ENCODE assay signal across 12 mouse cellular contexts in genomic region chr4:141420192-141420829, GRCm38 (mm10). TPM values are rescaled to one million over a fixed set of nuclear protein-coding genes. Genes with fewer than 3 reads are reported as not detected.
A peak's percentile ranks its signal among the peaks of the same experiment; 100 is the strongest.
DNase-seq lines count a peak whose midpoint lies in the region; ATAC-seq and TF ChIP-seq lines count a peak whose summit lies in the region.
"Had no signal": no experiment of that assay in that cellular context is flagged by ENCODE, and none has a peak within 500 bp of the region (broad histone marks: within the 10 kb centered on the region; RNA-seq: fewer than 3 reads in every experiment).

TSS of gene Hspb7 (plus strand) at chr4:141420779.

- TF ChIP-seq EP300 in heart, adult 2 months (IDR thresholded peaks at IDR 0.05; ENCODE audit: insufficient read depth, low read depth, low read length): no peak
- TF ChIP-seq EP300 in stomach, postnatal 0 days (optimal IDR thresholded peaks at IDR 0.05): no peak

- TF ChIP-seq CTCF in heart, adult 2 months (IDR thresholded peaks at IDR 0.05): no peak
- no peak for TF ChIP-seq CTCF in stomach, postnatal 0 days (IDR thresholded peaks at IDR 0.05; ENCODE audit: low read depth)
- no peak for TF ChIP-seq CTCF in layer of hippocampus, adult 2 months (conservative IDR thresholded peaks at IDR 0.05)

- peak within 1 kb of the TSS; percentile 43 for H3K4me2 ChIP-seq in intestine, embryonic 14.5 days (ENCODE audit: low read length)
- peak within 1 kb of the TSS; percentile 55 for H3K4me2 ChIP-seq in stomach, postnatal 0 days (replicated peaks; ENCODE audit: low read depth)
- H3K4me2 ChIP-seq: hindbrain, embryonic 13.5 days; liver, embryonic 15.5 days had no signal

- no peaks in the 10 kb centered on the region for H3K27me3 ChIP-seq in heart, adult 2 months (ENCODE audit: control insufficient read depth, insufficient read depth, low read length)
- H3K27me3 ChIP-seq in intestine, embryonic 14.5 days (replicated peaks; ENCODE audit: control insufficient read depth, insufficient read depth, low read length): no peaks in the 10 kb centered on the region
- no peaks in the 10 kb centered on the region for H3K27me3 ChIP-seq in stomach, postnatal 0 days (ENCODE audit: control insufficient read depth, insufficient read depth, low read length)

- no peaks in the 10 kb centered on the region for H3K36me3 ChIP-seq in heart, adult 2 months (ENCODE audit: control insufficient read depth, insufficient read depth, low read length)
- no peaks in the 10 kb centered on the region for H3K36me3 ChIP-seq in intestine, embryonic 14.5 days (ENCODE audit: control insufficient read depth, insufficient read depth, low read length)
- H3K36me3 ChIP-seq in stomach, postnatal 0 days (ENCODE audit: control insufficient read depth, insufficient read depth, low read length): no peaks in the 10 kb centered on the region
- H3K36me3 ChIP-seq: hindbrain, embryonic 13.5 days; liver, embryonic 15.5 days had no signal

- WGBS in heart, adult 2 months: 45% methylated on average over 9 of the region's 9 CpGs
- WGBS in intestine, embryonic 14.5 days: 54% methylated on average over 9 of the region's 9 CpGs
- WGBS in stomach, postnatal 0 days: 51% methylated on average over 9 of the region's 9 CpGs

- H3K9me3 ChIP-seq in intestine, embryonic 14.5 days (ENCODE audit: control insufficient read depth, low read length): no peaks in the 10 kb centered on the region
- no peaks in the 10 kb centered on the region for H3K9me3 ChIP-seq in stomach, postnatal 0 days (ENCODE audit: control insufficient read depth, low read length)
- H3K9me3 ChIP-seq: hindbrain, embryonic 13.5 days; liver, embryonic 15.5 days had no signal

- no peaks in the 10 kb centered on the region for H3K79me2 ChIP-seq in heart, adult 2 months (replicated peaks; ENCODE audit: control insufficient read depth, insufficient read depth, low read length)

- no peak for DNase-seq in heart, adult 2 months
- DNase-seq in heart, adult 11 months: no peak
- no peak for DNase-seq in urinary bladder, adult 2 months (ENCODE audit: low spot score)
- DNase-seq in urinary bladder, postnatal 4 days (ENCODE audit: low spot score in 2 of 2): no peak
- DNase-seq in intestine, embryonic 14.5 days (ENCODE audit: low spot score): no peak
- DNase-seq in stomach, postnatal 0 days (ENCODE audit: low spot score): no peak
- no peak for DNase-seq in layer of hippocampus, adult 2 months (ENCODE audit: low spot score in 2 of 2)
- DNase-seq: cerebellum, adult 18-20 months; layer of hippocampus, adult 9-11 months had no signal

- intact Hi-C loops in heart, adult 2 months (cut with DNase I): no loop called here

- peak within 1 kb of the TSS; percentile 96 for H3K27ac ChIP-seq in heart, adult 2 months
- peak within 1 kb of the TSS; percentile 48 for H3K27ac ChIP-seq in intestine, embryonic 14.5 days (ENCODE audit: low read depth)
- peak within 1 kb of the TSS; percentile 74 for H3K27ac ChIP-seq in stomach, postnatal 0 days (replicated peaks)
- no peak within 1 kb of the TSS for H3K27ac ChIP-seq in layer of hippocampus, adult 2 months
- H3K27ac ChIP-seq: hindbrain, embryonic 13.5 days; liver, embryonic 15.5 days had no signal

- TF ChIP-seq POLR2A in heart, adult 2 months (IDR thresholded peaks at IDR 0.05; ENCODE audit: insufficient read depth, low read depth, low read length): no peak

- ATAC-seq in intestine, embryonic 14.5 days (replicated peaks; ENCODE audit: low FRiP score, low TSS enrichment, low read depth): no peak
- no peak for ATAC-seq in stomach, postnatal 0 days (ENCODE audit: low FRiP score, low TSS enrichment)
- no peak for ATAC-seq in frontal cortex, adult (ENCODE audit: low TSS enrichment)

- peak within 1 kb of the TSS; percentile 59 for H3K4me3 ChIP-seq in heart, adult 2 months
- H3K4me3 ChIP-seq in intestine, embryonic 14.5 days (ENCODE audit: low read depth, low read length): no peak within 1 kb of the TSS
- H3K4me3 ChIP-seq in stomach, postnatal 0 days (ENCODE audit: low read depth, low read length): peak within 1 kb of the TSS; percentile 27
- no peak within 1 kb of the TSS for H3K4me3 ChIP-seq in layer of hippocampus, adult 2 months
- H3K4me3 ChIP-seq: hindbrain, embryonic 13.5 days; liver, embryonic 15.5 days had no signal

- no peaks in the 10 kb centered on the region; the same call in 1 of the 2 replicates for H3K4me1 ChIP-seq in heart, adult 2 months (ENCODE audit: control insufficient read depth, insufficient read depth, low read length)
- peaks cover 15% of the 10 kb centered on the region for H3K4me1 ChIP-seq in intestine, embryonic 14.5 days (replicated peaks; ENCODE audit: control insufficient read depth, insufficient read depth, low read length)
- H3K4me1 ChIP-seq in stomach, postnatal 0 days (replicated peaks; ENCODE audit: control insufficient read depth, insufficient read depth): 0 out of 2 replicates have a peak, but pooled peaks cover 4% of the 10 kb centered on the region

- peak within 1 kb of the TSS; percentile 85 for H3K9ac ChIP-seq in heart, adult 2 months (ENCODE audit: low read depth, low read length)
- H3K9ac ChIP-seq in intestine, embryonic 14.5 days (ENCODE audit: low read length): peak within 1 kb of the TSS; percentile 17
- peak within 1 kb of the TSS; percentile 69 for H3K9ac ChIP-seq in stomach, postnatal 0 days (ENCODE audit: low read length)
- H3K9ac ChIP-seq: hindbrain, embryonic 13.5 days; liver, embryonic 15.5 days had no signal

RNA-seq across cellular contexts. Expression of gene Hspb7, which starts in this region (rescaled TPM):
- 1,000 to 10,000 TPM; 1,066 to 1,498 TPM for total RNA-seq in heart, adult 2 months (2021)
- 973 and 1,028 TPM in 2 replicates for polyA plus RNA-seq in heart, adult 2 months (2012; rRNA removed)
- polyA plus RNA-seq in urinary bladder, adult 2 months (2012; rRNA removed): 30.6 and 48.4 TPM in 2 replicates
- polyA plus RNA-seq in intestine, embryonic 14.5 days (2014; fragmentation: Nextera tagmentation; extraction: Ambion mirVana): 3.5 and 3.8 TPM in 2 replicates
- 2.3 and 3.5 TPM in 2 replicates for polyA plus RNA-seq in stomach, postnatal 0 days (2015; fragmentation: Nextera tagmentation; extraction: Ambion mirVana)
- total RNA-seq in layer of hippocampus, adult 2 months (2021): under 1 TPM in 1 of 2 experiments, not detected in 1; 0.12 TPM

Comparison
In these comparisons a context has a peak if more than half of its experiments do, and no peak if none do; other contexts are left out.
1. RNA of gene Hspb7 (total RNA-seq): 1,066 to 1,498 TPM in heart, adult 2 months; 0.12 TPM in layer of hippocampus, adult 2 months; every median in the first group is over 100 times any median in the second.
2. RNA of gene Hspb7 (polyA plus RNA-seq): 973 to 1,028 TPM in heart, adult 2 months; 30.6 to 48.4 TPM in urinary bladder, adult 2 months, 3.5 to 3.8 TPM in intestine, embryonic 14.5 days and 2.3 to 3.5 TPM in stomach, postnatal 0 days; every median in the first group is over 10 times any median in the second.
3. H3K4me3 ChIP-seq: peak in heart, adult 2 months (single experiment) and stomach, postnatal 0 days (single experiment); none in intestine, embryonic 14.5 days (single experiment) and layer of hippocampus, adult 2 months (single experiment).
4. H3K9ac ChIP-seq: peak in every context shown above with its lines; median percentile 85 in heart, adult 2 months; 69 in stomach, postnatal 0 days; 17 in intestine, embryonic 14.5 days.